Mouse (Mus musculus) CD8-positive naive resting alpha-beta T cell, adult 57 days (primary cell): ENCODE data around the gene Scn8a. TPM values are rescaled to one million over a fixed set of nuclear protein-coding genes. Genes with fewer than 3 reads are reported as not detected.

Experiments used
- total RNA-seq: library from RNA; stranded (reverse); gene quantifications from one replicate; pipeline ENCODE4 v1.2.4, GENCODE M21; 2023

The Scn8a gene
- not detected for total RNA-seq

DNA sequence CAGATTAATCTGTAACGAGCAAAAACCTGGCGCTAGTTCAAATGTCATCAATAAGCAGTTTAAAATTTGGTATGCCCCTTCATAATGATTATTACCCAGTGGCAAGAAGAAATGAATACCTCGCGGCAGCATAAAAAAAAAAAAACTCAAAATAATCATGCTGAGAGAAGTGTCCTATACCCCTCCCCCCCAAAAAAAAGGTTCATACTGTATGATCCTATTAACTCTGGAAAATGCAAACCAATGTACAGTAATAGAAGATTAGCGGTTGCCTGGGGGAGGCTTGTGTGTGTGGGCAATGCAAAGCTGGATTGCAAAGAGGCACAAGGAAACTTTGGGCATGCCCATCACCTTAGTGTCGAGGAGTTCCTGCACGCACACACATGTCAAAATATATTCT, at the start of gene Scn8a:
TSS of gene Scn8a (plus strand) at position 301 of the 400 bp plus-strand sequence.

DNA sequence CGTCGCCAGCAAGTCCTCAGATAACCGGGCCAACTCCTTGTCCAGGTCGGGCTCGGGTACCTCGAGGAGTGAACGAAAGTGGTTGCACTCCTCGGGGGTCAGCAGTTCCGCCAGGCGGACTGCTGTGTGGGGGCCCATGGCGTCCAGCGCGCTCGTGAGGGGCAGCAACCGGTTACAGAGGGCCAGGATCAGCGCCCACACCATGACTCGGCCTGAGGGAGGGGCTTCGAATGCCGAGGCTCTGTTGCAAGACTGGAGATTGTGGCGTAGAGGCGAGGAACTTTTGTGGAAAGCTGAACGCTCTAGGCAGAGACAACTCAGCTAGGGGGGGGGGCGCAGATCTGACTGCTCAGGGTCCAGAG, 177.5 kb downstream of the Scn8a start, which contains the start of gene Gm47841:
TSS of gene Gm47841 (minus strand) at position 204 of the 362 bp plus-strand sequence.

DNA sequence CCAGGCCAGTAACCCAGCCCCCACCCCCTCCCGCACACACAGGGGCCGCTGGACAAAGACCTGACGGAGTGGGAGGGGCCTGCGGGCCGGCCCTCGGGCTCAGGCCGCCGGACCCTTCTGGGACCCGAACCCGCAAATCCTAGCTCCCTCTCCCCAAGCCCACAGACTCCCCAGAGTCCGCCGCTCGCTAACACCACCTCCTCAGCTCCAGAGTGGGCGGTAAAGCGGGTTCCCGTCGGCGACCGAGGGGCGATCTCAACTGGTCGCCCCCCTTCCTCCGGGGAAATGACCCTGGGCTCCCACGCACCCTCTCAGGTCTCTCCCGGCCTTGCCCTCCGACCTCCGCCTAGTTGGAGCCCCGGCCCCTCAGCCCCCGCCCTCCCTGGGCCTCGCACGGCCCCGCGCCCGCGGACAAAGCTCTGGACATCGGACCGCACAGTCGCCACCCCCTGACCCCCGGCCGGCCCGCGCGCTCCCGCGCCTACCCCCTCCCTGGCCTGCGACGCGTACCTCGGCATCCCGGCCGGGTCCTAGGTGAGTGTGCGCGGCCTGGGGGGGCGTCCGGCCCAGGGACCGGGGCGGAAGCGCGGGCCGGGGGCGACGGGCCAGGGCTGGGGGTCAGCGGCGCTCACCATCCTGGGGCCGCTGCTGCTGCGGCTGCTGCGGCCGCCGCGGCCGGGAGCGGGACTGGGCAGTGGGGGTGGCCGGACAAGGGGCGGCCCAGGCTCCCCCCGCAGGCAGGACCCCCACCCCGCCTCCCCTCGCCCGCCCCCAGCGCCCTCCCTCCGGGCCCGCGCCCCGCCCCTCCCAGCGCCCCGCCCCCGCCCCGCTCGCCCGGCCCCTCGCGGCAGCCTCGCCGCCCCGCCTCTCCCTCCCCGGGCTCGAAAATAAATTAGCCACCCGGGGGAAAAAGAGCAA, 208.4 kb downstream of the Scn8a start, which contains the start of gene Fignl2:
TSS of gene Fignl2 (minus strand) at position 755 of the 918 bp plus-strand sequence.

Other genes starting within 250 kb of the Scn8a start
- 4.2 TPM for gene Smagp, start 232.9 kb upstream of the Scn8a start, total RNA-seq
- 419 TPM for gene Bin2, start 200.3 kb upstream of the Scn8a start, total RNA-seq
- 9.8 TPM for gene Cela1, start 181.9 kb upstream of the Scn8a start, total RNA-seq
- 131 TPM for gene Galnt6, start 140.5 kb upstream of the Scn8a start, total RNA-seq
- 8.7 TPM for gene Slc4a8, start 108.1 kb upstream of the Scn8a start, total RNA-seq
- not detected for gene Gm47841, start 177.5 kb downstream of the Scn8a start, total RNA-seq
- not detected for gene Fignl2, start 208.7 kb downstream of the Scn8a start, total RNA-seq
- not detected for gene Ankrd33, start 245.9 kb downstream of the Scn8a start, total RNA-seq